Mouse (Mus musculus) embryonic fibroblast, embryonic 13.5 days (primary cell): Measurements from ENCODE around the gene Thoc3.

Experiments
- CTCF ChIP-seq: IDR thresholded peaks from 2 replicates; pipeline ENCODE4 v1.5.1; 2011; ENCODE audit warnings: mild to moderate bottlenecking, control low read depth, low read length, moderate library complexity, borderline replicate concordance; ENCODE audit not compliant: insufficient read depth
- POLR2A ChIP-seq: IDR thresholded peaks from 2 replicates; pipeline ENCODE4 v1.6.1; 2011; ENCODE audit warnings: low read depth, mild to moderate bottlenecking, control low read depth, low read length, moderate library complexity

GRCm38 (mm10) chr13:54439912-54440311 lies 28.7 kb downstream of the Thoc3 start:
- TF ChIP-seq POLR2A (no peak), CTCF (no peak)
